Mouse (Mus musculus): ENCODE measurements at regions not wholly inside any gene's neighbourhood (a gene's known extent, or its start where the extent isn't known, plus 50 kb on each side); places are given as distances from the start of the nearest gene placed in this dataset.
A peak's percentile ranks its signal among the peaks of the same experiment; 100 is the strongest.

DNA sequence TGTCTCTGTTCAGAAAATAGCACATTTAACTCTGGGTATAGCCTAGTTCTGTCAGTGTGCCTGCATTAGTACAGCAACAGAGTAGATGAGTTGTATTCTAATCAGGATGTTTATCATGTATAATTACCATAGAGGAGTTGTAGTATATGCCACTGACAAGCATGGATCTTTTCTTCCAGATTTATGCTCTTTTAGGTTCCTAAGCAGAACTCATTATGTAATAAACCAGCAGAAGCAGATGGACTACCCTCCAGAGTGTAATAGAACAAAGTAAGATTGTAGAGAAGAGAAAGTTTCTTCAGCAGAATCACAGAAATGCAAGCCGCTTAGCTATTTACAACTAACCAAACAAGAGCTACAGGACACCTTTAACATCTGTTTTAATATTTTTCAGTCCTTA lies 517.2 kb upstream of the Epha5 start:
- DNase-seq = no peak

DNA sequence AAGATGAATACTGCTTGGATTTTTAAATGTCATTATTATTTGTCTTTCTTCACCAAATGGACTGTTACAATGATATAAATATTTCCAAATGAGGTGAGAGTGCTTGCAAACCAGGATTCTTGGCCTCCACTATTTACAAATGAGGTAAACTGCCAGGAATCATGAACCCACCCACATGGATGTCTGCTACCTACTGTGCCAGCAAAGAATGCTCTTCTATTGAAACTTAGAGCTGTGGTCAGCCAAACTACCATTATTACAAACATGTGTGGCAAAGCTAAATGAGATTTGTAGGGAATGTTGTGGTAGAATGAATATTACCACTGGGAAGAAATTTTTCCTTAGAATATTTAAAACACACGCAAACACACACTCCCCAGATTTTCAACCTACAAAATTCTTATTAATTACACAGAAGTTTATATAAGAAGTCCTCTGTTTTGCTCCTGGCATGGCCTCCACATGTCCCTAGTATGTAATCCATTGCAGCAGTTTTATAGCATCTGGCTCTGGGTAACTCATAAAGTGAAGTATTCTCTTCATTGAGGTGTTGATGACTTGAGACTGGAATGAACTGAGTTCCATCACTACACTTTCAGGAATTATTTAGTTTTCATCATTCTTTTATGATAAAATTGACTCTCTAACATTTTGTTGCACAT lies 500.6 kb upstream of the Epha5 start:
- no peak for DNase-seq

DNA sequence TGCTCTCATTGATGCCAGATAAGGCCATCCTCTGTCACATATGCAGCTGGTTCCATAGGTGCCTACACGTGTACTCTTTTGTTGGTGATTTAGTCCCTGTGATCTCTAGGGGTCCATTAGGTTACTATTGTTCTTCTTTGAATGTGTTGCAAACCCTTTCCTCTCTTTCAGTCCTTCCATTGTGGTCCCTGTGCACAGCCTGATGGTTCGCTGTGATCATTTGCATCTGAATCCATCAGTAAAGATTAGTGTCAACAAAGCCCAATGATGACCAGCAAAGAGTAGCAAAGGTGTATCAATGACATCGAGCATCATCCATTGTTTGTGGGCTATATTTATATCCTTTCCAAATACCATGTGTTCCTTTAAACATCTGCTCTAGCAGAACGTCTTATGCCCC lies 484.5 kb upstream of the Epha5 start:
- DNase-seq = no peak

DNA sequence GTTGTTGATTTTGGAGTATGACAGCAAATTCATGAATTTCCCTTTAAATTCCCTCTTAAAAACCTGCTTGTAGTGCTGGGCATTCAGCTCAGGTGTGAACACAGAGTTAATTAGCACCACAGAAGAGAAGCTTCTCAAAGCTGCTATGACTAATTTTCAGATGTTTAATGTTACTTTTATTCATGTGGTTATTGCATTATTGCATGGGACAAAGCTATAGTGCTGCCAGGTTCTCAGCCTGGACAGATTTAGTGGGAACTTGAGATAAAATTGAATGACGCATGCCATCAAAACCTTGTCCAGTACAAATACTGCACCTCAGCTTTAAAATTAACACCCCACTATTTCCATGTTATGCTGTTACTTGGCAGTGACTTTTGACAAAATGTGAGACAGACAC lies 480.4 kb upstream of the Epha5 start:
- DNase-seq = no peak

DNA sequence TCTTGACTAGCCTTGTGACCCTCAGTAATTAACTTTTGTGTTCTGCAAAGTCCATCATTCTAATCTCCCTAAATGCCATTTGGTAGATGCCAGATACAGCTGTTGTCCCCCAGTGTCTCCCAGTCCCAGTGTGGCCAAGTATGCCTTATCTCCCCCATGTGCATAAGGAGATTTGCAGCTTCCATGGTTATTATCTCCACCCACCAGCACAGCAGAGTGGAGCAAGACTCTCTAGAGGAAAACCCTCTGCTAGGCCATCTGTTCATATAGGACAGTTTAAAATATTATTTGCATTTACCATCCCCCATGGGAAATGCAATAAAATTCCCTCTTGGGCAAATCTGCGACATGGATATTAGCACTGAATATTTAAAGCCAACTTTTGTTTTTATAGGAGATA lies 436.4 kb upstream of the Epha5 start:
- no peak for DNase-seq

DNA sequence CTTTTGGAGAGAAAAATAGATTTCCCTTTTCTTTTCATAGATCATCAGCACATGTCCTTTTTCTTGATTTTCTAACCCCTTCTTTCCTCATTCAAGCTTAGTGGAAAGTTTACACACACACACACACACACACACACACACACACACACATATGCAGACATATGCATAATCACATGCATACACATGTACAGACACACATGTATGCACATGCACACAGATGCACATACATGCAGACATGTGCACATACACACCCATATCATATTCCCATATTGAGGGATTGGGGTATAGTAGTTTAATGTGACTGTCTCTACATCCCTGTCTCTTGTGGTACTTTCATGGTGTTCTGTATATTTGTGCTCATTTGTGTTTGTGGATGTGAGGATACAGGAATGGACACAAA lies 432.0 kb upstream of the Epha5 start:
- DNase-seq = no peak

DNA sequence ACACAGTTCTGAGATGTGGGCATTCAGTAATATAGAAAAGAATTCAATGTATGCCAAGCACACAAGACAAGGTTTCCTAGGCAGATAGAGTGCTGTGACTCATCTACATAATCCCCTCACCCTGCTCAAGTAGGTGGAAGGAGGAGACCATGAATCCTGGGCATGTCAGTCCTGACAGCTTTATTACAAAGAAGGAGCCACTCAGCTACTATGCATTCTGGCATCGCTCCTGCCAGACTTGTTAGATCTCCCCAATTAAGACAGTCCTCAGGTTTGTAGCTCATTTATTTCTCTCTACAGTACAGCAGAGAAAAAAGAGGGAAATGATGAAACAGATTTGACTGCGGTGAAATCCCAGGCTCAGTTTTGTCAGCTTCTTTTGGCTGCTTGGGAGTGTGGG lies 431.6 kb upstream of the Epha5 start:
- DNase-seq = no peak

DNA sequence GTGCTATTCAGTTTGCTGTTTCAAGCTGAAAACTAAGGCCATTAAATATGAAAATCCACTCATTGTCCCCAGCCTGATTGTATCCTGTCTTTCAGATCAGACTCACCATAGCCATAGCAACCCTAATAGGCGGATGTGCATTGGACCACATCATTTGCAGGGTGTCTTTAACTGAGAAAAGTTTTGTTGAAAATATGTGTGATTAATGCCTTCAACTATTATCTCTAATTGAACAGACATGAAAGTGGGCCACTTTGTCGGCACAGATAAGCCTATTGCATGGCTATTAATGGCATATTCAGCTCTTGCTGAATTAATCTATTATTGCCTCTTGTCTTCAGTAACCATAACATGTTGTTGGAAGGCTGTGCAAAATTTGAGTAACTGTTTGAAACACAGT lies 394.3 kb upstream of the Epha5 start:
- no peak for DNase-seq

DNA sequence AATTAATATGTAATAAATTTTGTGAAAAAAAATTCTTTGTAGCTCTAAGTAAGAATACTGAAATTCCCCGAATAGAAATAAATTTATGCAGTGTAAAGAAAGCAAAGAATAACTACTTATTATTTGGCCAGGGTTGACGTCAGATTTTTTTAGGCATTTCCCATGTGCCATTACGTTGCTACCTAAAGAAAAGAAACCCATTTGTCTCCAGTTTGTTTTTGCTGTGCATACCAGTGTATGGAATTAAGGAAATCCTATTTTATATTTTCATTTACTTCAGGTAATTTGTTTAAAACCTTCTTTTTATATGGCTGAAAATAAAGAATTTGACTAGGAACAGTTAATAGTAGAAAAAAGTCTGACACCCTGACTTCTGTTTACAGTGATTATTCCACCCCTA lies 393.7 kb upstream of the Epha5 start:
- DNase-seq = no peak

DNA sequence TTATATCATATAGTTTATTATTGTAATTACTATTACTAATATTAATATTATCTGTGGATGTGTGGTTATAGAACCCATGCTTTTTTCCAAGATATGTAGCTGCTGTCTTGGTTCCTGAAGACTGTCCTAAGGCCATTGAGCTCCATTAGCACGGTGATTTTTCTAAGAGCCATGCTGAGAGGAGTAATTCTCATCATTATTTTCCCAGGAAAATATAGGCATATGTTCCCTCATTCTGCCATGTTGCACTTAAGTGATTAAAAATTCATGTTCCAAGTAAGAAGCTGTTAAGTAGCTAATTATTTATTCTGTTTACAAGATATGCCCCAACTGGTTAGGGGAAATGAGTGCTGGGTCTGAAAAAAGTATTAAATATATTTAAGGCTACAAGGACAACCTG lies 345.4 kb upstream of the Epha5 start:
- no peak for DNase-seq

DNA sequence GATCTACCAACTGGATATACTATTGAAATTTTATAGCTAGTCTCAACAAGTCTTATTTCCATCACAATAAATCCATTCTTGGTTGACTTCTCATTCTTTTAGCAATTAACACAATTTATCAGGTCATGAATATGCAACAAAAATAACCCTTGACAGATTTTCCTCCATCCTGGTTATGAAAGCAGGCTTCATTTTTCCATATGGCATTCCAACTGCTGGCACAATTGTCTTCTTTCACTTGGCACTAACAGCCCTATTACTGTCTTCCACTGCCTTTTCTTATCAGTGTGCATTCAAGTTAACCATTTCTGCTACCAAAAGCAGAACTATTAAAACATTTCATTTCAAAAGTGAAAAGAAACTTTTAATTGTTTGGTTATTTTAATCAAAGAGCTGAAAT lies 334.9 kb upstream of the Epha5 start:
- DNase-seq = peak; percentile 12 to 64

DNA sequence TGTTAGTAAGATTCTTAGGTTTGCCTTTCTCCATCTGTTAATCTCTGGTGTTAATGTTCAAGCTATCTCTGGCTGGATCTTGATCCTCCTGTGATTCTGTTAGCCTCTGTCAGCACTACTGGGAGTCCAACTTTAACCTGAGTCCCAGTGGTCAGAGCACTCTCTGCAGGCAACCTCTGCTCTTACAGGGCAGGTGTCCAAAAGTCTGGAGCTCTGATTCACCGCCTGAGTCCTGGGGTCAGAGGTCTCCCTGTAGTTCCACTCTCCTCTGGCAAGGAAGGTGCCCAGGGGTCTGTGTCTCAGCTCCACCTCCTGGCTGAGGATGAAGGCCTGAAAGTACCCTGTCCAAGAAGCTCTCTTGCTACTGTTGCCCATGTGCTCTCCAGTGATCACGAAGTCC lies 288.3 kb upstream of the Epha5 start:
- DNase-seq = no peak

DNA sequence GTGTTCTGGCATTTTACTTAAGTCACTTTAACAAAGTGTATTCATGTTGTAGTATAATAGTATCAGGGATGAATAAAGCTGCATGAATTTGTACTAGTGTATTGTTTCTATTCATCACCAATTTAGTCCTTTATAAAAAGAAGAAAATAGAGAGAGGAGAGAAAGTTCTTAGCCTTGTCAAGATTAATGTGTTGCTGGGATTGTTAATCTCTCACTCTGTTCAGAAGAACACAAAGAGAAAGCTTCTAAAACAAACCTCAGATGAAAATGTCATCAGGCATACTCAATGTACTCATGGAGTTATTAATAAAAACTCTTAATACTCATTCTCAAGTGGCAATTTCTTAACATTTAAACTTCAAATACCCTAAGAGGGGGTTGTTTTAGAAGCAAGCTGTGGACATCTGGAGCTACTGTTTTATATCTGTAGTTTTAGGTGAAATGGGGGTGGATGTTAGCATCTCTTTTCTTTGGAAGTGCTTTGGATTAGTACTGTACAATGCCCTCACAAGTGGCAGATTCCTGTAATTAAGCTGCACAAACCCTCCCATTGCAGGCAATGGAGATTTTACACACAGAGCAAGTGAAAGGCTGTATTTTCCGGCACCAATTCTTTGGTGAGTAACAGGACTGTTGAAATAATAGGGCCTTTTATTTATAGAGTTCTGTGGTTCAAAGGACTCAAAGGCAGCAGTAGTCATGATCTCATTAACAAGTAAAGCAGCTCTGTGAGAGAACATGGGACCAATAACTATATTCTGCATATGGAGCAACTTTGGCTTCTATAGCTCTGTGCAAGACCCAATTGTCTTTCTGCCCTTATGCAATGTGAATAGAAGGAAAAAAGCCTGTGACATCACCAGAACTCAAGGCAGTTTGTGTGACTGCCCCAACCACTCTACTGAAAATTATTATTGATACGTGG lies 273.4 kb upstream of the Epha5 start:
- DNase-seq = no peak

DNA sequence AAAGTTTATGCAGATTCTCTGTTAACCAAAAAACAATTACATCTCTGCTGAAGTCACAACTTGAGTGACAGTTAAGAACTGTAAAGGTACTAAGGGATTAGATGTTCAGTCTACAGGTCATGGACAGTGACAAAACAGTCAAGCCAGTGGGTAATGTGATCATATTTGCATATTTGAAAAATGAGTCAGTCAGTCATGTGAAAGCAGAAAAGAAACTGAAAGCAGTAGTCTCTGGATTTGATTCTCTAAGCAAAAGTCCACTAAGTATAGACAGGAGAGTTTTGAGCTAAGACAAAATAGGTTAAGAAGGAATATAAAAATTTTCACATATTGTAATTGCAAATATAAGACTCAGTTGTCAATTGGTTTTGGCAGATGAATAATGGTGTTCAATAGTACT lies 270.4 kb upstream of the Epha5 start:
- no peak for DNase-seq

DNA sequence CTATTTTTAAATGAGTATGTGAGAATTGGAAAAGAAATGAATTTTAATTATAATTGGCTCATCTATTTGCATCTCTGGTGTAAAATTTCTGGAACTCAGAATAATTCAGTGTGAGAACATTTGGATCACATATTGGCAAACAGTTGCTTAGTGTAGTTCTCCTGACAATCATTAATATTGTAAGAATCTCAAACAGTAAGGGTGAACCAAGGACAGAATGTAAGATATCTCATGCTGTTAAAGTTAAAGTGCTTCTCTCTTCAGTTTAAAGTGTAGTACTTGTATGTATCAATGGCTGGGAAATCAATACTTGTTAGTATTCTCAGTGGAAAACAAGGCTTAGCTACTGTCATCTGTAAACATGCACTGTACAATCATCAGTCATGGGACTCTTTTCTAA lies 238.0 kb upstream of the Epha5 start:
- no peak for DNase-seq

DNA sequence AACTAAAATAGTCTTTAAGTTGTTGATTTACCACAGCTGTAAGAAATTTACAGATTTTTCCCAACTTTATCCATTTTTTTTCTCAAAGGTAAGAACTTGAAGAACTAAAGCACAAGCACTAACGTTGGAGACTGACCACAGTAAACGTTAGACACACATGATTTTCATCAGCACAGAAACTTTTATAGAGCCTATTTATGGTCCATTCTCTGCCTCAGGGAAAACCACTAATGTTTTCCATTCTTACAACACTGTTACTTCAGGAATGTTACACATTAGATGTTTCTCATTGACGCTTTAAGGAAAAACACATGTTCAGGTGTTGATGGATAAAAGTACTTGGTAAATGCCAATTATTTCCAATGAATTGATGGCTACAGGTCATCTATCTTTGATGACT lies 218.3 kb upstream of the Epha5 start:
- DNase-seq = no peak

DNA sequence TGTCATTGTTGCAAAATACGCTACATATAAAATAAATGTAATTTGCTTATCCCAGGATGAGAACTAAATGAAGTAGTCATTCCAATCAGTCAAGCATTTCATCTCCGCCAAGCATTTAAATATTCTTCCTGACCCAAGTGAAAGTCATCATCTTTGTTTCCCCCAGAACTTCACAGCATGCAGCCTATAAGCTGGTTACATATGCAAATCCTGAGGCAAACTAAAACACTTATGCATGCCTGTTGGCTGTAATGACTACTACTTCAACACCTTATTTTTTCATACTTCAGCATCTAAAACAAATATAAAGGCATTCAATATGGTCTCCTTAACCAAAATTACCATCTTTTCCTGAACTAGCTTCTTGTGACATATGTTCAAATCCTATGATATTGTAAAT lies 215.7 kb upstream of the Epha5 start:
- DNase-seq = no peak

DNA sequence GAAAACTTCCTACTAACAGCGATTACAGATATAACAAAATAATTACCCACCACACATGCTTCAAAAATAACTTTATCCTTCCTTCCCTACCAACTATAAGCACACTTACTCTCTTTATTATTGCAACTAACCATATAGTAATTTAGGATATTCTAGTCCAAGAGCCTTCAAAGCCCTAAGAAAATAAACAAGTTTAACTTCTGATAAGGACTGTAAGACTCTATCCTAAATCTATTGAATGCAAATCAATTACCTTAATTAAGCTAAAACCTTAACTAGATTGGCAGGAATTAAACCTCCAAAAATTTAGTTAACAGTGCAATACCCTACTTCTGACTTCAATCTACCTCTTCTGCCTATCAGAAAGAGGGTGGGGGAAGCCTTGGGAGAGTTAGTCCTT lies 201.0 kb upstream of the Epha5 start:
- no peak for DNase-seq

DNA sequence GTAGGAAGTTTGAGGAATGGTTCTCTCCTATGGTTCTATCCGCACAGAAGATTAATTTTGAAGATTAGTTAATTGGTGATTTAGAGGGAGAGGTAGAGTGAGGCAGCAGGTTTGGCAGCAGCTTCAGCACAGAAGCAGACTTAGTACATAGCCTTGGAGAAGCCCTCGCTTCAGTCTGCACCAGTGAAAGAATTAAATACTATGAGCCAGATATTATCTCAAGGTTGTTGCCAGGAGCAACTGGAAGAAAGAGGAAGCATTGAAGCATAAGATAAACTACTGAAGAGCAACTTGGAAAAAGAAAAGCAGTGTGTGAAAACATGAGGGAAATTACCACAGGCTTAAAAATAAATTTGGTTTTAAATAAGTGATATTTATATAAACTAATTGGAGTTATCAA lies 191.5 kb upstream of the Epha5 start:
- no peak for DNase-seq

DNA sequence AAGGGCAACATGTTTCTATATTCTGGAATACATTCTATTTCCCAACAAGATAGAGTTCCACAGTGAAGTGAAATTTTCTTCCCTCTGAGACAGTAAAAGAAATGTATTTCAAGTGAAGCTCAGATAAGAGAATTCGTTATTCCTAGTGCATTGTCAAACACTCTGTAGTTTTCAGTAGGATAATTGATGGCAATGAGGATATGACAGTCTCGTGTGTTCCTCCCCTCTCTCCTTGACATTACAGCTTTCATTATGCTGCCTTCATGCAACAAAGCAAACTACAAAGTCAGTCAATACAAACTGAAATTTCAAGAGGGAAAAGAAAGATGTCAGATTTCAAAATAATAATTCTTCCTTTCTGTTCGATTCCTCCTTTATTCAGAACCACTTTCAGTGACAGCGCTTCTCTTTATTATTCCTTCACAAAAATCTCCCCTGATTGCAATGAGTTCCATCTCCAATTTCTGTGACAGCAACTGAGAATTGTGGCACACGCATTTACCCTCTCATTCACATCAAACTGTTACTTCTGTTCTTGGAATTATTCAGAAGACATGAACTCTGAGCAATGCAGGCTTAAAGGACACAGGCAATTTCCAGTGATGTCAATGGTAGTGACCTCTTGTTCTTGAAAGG lies 148.2 kb upstream of the Epha5 start:
- no peak for DNase-seq

DNA sequence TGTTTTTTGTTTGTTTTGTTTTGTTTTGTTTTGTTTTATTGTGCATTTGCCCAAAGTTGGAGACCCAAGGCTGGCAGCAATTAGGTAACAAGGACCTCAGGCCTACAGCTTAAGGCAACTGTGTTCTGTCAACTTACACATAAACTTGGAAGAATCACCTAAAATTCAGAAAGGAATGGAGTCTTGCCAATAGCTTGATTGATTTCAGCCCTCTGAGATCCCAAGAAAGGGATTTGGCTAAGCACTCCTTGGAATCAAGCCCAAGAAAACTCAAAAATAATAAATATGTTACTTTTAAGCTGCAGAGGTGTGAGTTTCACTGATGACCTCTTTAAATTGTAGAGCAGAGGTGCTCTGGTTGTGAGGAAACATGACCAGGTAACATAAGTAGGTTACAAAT lies 102.7 kb upstream of the Epha5 start:
- DNase-seq = no peak

DNA sequence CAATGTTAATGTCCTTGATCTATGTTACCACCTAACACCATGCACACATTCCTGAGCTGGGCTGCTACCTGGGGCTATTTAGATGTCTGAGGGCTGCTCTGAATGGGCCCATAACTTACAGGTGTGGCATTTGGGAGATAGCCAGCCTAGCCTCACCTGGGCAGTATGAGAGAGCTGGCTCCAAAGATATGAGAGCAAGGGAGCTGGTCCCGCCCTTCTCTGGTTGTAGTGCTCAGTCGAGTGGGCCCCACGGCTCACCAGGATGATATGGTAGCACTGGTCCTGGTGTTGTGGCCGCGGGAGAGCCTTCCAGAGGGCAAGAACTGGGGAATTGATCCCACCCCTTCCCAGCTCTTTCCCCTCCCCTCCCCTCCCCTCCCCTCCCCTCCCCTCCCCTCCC lies 93.0 kb upstream of the Epha5 start:
- no peak for DNase-seq

DNA sequence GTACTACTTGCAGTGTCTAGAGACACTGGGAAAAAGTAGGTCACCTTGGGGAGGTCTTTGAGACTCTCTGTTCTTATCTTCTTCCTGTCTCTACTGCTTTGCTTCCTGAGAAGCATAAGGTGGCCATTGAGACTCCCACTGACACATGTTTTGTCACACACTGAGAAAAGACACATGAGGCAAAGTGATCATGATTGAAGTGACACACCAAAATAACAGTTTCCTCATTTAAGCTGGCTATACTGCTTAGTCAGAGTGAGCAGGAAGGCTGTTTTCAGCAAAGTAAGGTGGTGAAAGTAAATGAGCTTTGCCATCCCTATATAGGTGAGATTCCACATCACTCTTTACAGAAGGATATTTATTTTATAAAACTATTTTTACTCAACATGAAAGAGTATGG lies 63.8 kb upstream of the Epha5 start:
- no peak for DNase-seq

Data from cerebellum, postnatal 14 days (tissue).